Mouse (Mus musculus) C2C12 (cell line): ENCODE measurements around the gene Bmi1.

ENCODE experiments used
- CTCF ChIP-seq: IDR thresholded peaks from one replicate; pipeline ENCODE4 v1.5.1; 2011; ENCODE audit not compliant: control insufficient read depth, insufficient read depth, insufficient read length
- MAX ChIP-seq: IDR thresholded peaks from one replicate; pipeline ENCODE4 v1.6.1; 2011; ENCODE audit warnings: mild to moderate bottlenecking, control low read depth
- MYOD1 ChIP-seq: IDR thresholded peaks from one replicate; pipeline ENCODE4 v1.6.1; 2011; ENCODE audit warnings: low read depth; ENCODE audit not compliant: control insufficient read depth, insufficient read length
- USF1 ChIP-seq: IDR thresholded peaks from one replicate; pipeline ENCODE4 v1.6.1; 2011; ENCODE audit warnings: low read depth, mild to moderate bottlenecking, control low read depth, moderate library complexity

DNA sequence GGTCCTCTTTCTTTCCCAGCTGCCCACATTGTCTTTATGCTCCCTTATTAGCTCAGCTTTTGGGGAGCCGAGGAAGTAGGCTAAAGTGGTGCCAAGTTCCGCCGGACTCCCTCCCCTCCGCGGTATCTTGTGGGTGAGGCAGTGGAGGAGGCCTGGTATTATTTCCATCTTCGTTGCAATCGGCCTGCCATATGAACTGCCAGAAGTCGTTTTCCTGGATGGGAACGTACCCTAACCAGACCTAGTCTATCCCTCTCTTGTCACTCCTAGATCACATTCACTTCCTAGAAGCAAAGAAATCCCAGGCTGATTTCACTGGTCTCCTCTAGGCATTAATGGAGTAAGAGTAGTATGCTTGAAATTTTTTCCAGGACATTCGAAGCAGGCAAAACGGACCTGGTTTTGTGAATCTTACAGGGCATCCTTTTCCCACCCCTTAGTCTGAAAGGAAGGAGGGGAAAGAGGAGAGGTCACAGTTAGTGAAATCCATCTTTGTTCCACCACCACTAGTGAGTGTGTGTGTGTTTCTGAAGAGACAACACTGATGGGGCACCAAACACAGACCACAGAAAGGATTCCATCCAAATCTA is 22.7 kb downstream of the Bmi1 start:
- TF ChIP-seq USF1 (no peak), CTCF (no peak), MYOD1 (no peak), MAX (no peak)
